Mouse (Mus musculus): ENCODE measurements at regions not wholly inside any gene's neighbourhood (a gene's known extent, or its start where the extent isn't known, plus 50 kb on each side); places are given as distances from the start of the nearest gene placed in this dataset.

- DNase-seq: no peak
Observed at GRCm38 (mm10) chr6:96057011-96057410, 55.9 kb upstream of the Fam19a1 start.

GRCm38 (mm10) chr6:96057575-96058159 lies 55.3 kb upstream of the Fam19a1 start:
- no peak for DNase-seq

GRCm38 (mm10) chr6:96061979-96062378 lies 51.0 kb upstream of the Fam19a1 start:
- no peak for DNase-seq

All from kidney, postnatal 10 days (tissue).